Mouse (Mus musculus) C2C12 (cell line): Measurements from ENCODE around the gene Ddx39.
A peak's percentile ranks its signal among the peaks of the same experiment; 100 is the strongest.

Experiments used
- CTCF ChIP-seq: IDR thresholded peaks from one replicate; pipeline ENCODE4 v1.5.1; 2011; ENCODE audit not compliant: control insufficient read depth, insufficient read depth, insufficient read length
- MAX ChIP-seq: IDR thresholded peaks from one replicate; pipeline ENCODE4 v1.6.1; 2011; ENCODE audit warnings: mild to moderate bottlenecking, control low read depth
- USF1 ChIP-seq: IDR thresholded peaks from one replicate; pipeline ENCODE4 v1.6.1; 2011; ENCODE audit warnings: low read depth, mild to moderate bottlenecking, control low read depth, moderate library complexity

- no peak for TF ChIP-seq MAX
- peak; percentile 39 for TF ChIP-seq CTCF
- TF ChIP-seq USF1 = no peak
Measured at GRCm38 (mm10) chr8:83668010-83668916, 46.7 kb upstream of the Ddx39 start.
